ENCODE assay signal across 8 mouse cellular contexts in the genomic region with DNA sequence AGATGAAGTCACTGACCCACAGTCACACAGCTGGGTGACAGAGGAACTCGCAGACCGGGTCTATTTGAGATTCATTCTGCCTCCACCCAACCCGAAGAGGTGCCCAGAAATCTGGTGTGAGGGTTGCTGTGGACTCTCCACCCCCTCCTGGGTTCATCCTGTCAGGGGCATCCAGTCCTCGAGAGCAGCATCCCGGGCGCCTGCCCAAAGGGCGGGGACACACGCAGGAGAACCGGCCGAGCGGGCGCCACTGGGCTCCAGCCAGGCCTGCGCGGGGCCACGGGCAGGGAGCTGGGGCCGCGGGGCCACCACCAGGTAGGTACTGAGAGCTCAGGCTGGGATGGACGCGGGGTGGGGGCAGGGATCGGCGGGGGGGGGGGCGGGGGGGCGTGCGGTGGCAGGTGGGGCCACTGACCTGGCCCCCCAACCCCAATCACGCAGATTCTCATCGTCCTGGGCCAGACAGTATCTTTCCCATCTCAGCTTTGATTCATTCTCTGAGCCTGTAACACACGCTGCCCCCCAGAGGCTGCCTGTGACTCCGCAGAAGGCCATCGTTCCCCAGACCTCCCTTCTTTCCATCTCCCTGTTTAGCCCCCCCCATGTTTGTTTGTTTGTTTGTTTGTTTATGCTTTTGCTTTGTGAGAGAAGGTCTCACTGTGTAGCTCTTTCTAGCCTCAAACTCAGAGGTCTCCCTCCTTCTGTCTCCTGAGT. TPM values are rescaled to one million over a fixed set of nuclear protein-coding genes. Genes with fewer than 3 reads are reported as not detected.
DNase-seq lines count a peak whose midpoint lies in the region; ATAC-seq lines count a peak whose summit lies in the region.

A gene (plus strand): TSS at position 187 of the 714 bp plus-strand sequence.

- H3K4me3 ChIP-seq in heart, embryonic 16.5 days (ENCODE audit: low read length): no peak within 1 kb of the TSS
- peak within 1 kb of the TSS; percentile 17 for H3K4me3 ChIP-seq in embryonic facial prominence, embryonic 14.5 days (ENCODE audit: low read depth, low read length)
- H3K4me3 ChIP-seq in limb, embryonic 11.5 days (ENCODE audit: low read depth, low read length): 0 out of 2 replicates have a peak within 1 kb of the TSS, but pooled peaks have one; percentile 15
- peak within 1 kb of the TSS; percentile 18; the same call in 1 of the 2 replicates for H3K4me3 ChIP-seq in neural tube, embryonic 15.5 days (replicated peaks)

- H3K4me2 ChIP-seq in heart, embryonic 16.5 days (ENCODE audit: low read depth, low read length): peak within 1 kb of the TSS; percentile 41
- H3K4me2 ChIP-seq in embryonic facial prominence, embryonic 14.5 days (ENCODE audit: low read depth, low read length): peak within 1 kb of the TSS; percentile 43
- H3K4me2 ChIP-seq in limb, embryonic 11.5 days (ENCODE audit: low read depth, severe bottlenecking): peak within 1 kb of the TSS; percentile 4; the same call in 1 of the 2 replicates
- H3K4me2 ChIP-seq in neural tube, embryonic 15.5 days: peak within 1 kb of the TSS; percentile 58

- no peaks in the 10 kb centered on the region for H3K9me3 ChIP-seq in heart, embryonic 16.5 days (replicated peaks; ENCODE audit: control insufficient read depth, low read length)
- H3K9me3 ChIP-seq in embryonic facial prominence, embryonic 14.5 days (ENCODE audit: control insufficient read depth, low read length): no peaks in the 10 kb centered on the region
- no peaks in the 10 kb centered on the region; the same call in 1 of the 2 replicates for H3K9me3 ChIP-seq in limb, embryonic 11.5 days (ENCODE audit: control insufficient read depth, low read length)
- H3K9me3 ChIP-seq in neural tube, embryonic 15.5 days (replicated peaks): no peaks in the 10 kb centered on the region

- H3K27ac ChIP-seq in heart, embryonic 16.5 days (ENCODE audit: low read length): no peak within 1 kb of the TSS
- no peak within 1 kb of the TSS for H3K27ac ChIP-seq in embryonic facial prominence, embryonic 14.5 days (replicated peaks; ENCODE audit: low read depth, low read length)
- no peak within 1 kb of the TSS for H3K27ac ChIP-seq in limb, embryonic 11.5 days (replicated peaks; ENCODE audit: low read depth, low read length)
- no peak within 1 kb of the TSS for H3K27ac ChIP-seq in neural tube, embryonic 15.5 days (replicated peaks)

- H3K9ac ChIP-seq in heart, embryonic 16.5 days (ENCODE audit: low read length): no peak within 1 kb of the TSS
- peak within 1 kb of the TSS; percentile 54 for H3K9ac ChIP-seq in embryonic facial prominence, embryonic 14.5 days (ENCODE audit: low read depth, low read length)
- H3K9ac ChIP-seq in limb, embryonic 11.5 days (ENCODE audit: low read length): peak within 1 kb of the TSS; percentile 32; the same call in 1 of the 2 replicates
- peak within 1 kb of the TSS; percentile 50 for H3K9ac ChIP-seq in neural tube, embryonic 15.5 days (replicated peaks)

- H3K36me3 ChIP-seq in heart, embryonic 16.5 days (ENCODE audit: control insufficient read depth, insufficient read depth): no peaks in the 10 kb centered on the region
- H3K36me3 ChIP-seq in embryonic facial prominence, embryonic 14.5 days (ENCODE audit: control insufficient read depth, insufficient read depth, low read length): no peaks in the 10 kb centered on the region
- no peaks in the 10 kb centered on the region for H3K36me3 ChIP-seq in limb, embryonic 11.5 days (ENCODE audit: control insufficient read depth, insufficient read depth, low read length)
- H3K36me3 ChIP-seq in neural tube, embryonic 15.5 days: no peaks in the 10 kb centered on the region

- peaks cover 5% of the 10 kb centered on the region for H3K4me1 ChIP-seq in heart, embryonic 16.5 days (ENCODE audit: control insufficient read depth, insufficient read depth, low read length)
- no peaks in the 10 kb centered on the region; the same call in 1 of the 2 replicates for H3K4me1 ChIP-seq in embryonic facial prominence, embryonic 14.5 days (ENCODE audit: control insufficient read depth, insufficient read depth, low read length)
- H3K4me1 ChIP-seq in limb, embryonic 11.5 days (ENCODE audit: control insufficient read depth, insufficient read depth, low read length): peaks cover 5% of the 10 kb centered on the region; the same call in 1 of the 2 replicates
- H3K4me1 ChIP-seq in neural tube, embryonic 15.5 days: peaks cover 19% of the 10 kb centered on the region

- DNase-seq in heart, adult 8-10 months (ENCODE audit: low spot score): no peak
- peak; percentile 37 for DNase-seq in Muller cell, postnatal 12 days (ENCODE audit: inconsistent ontology term)
- DNase-seq in embryonic facial prominence, embryonic 14.5 days (ENCODE audit: low spot score): no peak
- no peak for DNase-seq in limb, embryonic 11.5 days (ENCODE audit: low spot score)
- DNase-seq in thymus, postnatal 25 days: no peak
- DNase-seq in layer of hippocampus, adult 9-10 months (ENCODE audit: low spot score): no peak

- no peak for ATAC-seq in heart, embryonic 16.5 days (replicated peaks; ENCODE audit: extremely low read depth, insufficient read depth, low FRiP score)
- ATAC-seq in embryonic facial prominence, embryonic 14.5 days (ENCODE audit: low read depth): no peak
- no peak for ATAC-seq in limb, embryonic 11.5 days (ENCODE audit: insufficient number of reproducible peaks, low FRiP score, low TSS enrichment, low read depth)
- no peak for ATAC-seq in neural tube, embryonic 15.5 days (ENCODE audit: low FRiP score)

- peaks cover 51% of the 10 kb centered on the region for H3K27me3 ChIP-seq in heart, embryonic 16.5 days (ENCODE audit: control insufficient read depth, insufficient read depth, low read length)
- peaks cover 56% of the 10 kb centered on the region for H3K27me3 ChIP-seq in embryonic facial prominence, embryonic 14.5 days (replicated peaks; ENCODE audit: control insufficient read depth, insufficient read depth, low read length)
- peaks cover 55% of the 10 kb centered on the region for H3K27me3 ChIP-seq in limb, embryonic 11.5 days (ENCODE audit: control insufficient read depth, insufficient read depth, low read length)
- H3K27me3 ChIP-seq in neural tube, embryonic 15.5 days (replicated peaks): peaks cover 56% of the 10 kb centered on the region

- 8% methylated on average over 21 of the region's 29 CpGs for WGBS in heart, embryonic 16.5 days
- 10% methylated on average over 9 of the region's 29 CpGs for WGBS in embryonic facial prominence, embryonic 14.5 days
- WGBS in limb, embryonic 11.5 days: 5% methylated on average over 25 of the region's 29 CpGs
- WGBS in neural tube, embryonic 15.5 days: 8% methylated on average over 22 of the region's 29 CpGs

RNA-seq across cellular contexts. Expression of the gene that starts here (rescaled TPM):
- polyA plus RNA-seq in heart, embryonic 16.5 days (2015; fragmentation: Nextera tagmentation; extraction: Ambion mirVana): 0.14 TPM in 1 of 2 replicates, not detected in the other
- not detected for total RNA-seq in heart, adult 8-10 months (2022)
- 0.14 and 0.42 TPM in 2 replicates for polyA plus RNA-seq in embryonic facial prominence, embryonic 14.5 days (2014; fragmentation: Nextera tagmentation; extraction: Ambion mirVana)
- polyA plus RNA-seq in limb, embryonic 11.5 days (2014; fragmentation: Nextera tagmentation; extraction: Ambion mirVana): 0.12 and 0.16 TPM in 2 replicates
- 1.2 and 1.5 TPM in 2 replicates for polyA plus RNA-seq in neural tube, embryonic 15.5 days (2015; fragmentation: Nextera tagmentation; extraction: Ambion mirVana)

Comparison
In these comparisons a context has a peak if more than half of its experiments do, and no peak if none do; other contexts are left out.
1. H3K4me2 ChIP-seq: peak in every context shown above with its lines; median percentile 58 in neural tube, embryonic 15.5 days; 43 in embryonic facial prominence, embryonic 14.5 days; 41 in heart, embryonic 16.5 days; 4 in limb, embryonic 11.5 days.